Mouse (Mus musculus): Measurements from ENCODE around the gene Ak2. TPM values are rescaled to one million over a fixed set of nuclear protein-coding genes. Genes with fewer than 3 reads are reported as not detected.

Ak2 gene
- polyA plus RNA-seq, 1 experiment from 2014 or later, result 141 TPM

DNA sequence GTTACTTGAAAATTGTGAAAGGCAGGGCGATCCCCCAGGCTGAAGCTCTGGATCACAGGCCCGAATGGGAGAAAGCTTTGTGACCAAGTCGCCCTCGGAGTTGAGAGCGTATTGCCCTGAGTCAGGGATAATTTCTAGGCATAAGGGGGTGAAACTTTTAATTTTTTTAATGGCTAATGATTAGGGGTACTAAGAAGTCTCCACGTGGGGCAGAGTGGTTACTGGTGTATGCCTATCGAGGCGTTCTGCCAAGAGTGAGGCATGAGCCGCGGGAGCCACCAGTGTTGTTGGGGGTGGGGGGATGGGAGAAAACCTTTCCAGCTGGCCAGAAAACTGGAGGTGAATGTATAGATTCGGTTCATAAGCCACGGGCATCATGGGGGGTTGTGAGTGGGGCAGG is 1.9 kb downstream of the Ak2 start:
- H3K4me3 ChIP-seq (ENCODE audit: low read depth, low read length), result peak overlapping the region; percentile 81
- H3K4me1 ChIP-seq (ENCODE audit: control insufficient read depth, insufficient read depth, low read length), result peaks cover 10% of the 10 kb centered on the region
- ATAC-seq (ENCODE audit: low FRiP score) (no peak), DNase-seq (ENCODE audit: low spot score, missing footprints) (no peak)
- H3K27me3 ChIP-seq (ENCODE audit: control insufficient read depth, insufficient read depth, low read length), result no peaks in the 10 kb centered on the region
- H3K9me3 ChIP-seq (ENCODE audit: control insufficient read depth, low read length), result no peaks in the 10 kb centered on the region
- no peaks in the 10 kb centered on the region for H3K36me3 ChIP-seq (ENCODE audit: control insufficient read depth, insufficient read depth, low read length)
- peak overlapping the region; percentile 88 for H3K4me2 ChIP-seq
- H3K9ac ChIP-seq (ENCODE audit: low read length), result peak overlapping the region; percentile 83
- WGBS, result 3% methylated on average over 12 of the region's 12 CpGs
- H3K27ac ChIP-seq (ENCODE audit: low read depth, low read length), result no peak overlapping the region

DNA sequence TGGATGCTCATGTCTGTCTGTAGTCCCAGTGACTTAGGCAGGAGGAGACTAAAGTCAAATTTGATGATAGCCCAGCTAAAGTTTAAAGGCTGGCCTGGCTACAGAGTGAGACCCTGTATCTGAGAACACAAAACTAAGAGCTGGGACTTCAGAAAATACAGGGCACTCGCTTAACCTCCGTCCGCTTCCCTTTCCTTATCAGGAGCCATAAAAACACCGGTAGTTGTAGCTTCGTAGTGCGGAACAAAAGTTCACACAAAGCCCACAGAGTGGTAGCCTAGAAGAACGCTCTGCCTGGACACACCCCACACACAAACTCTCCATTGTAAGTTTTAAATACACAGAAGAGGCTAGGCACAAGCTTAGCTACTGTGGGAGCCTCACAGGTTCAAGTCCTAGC is 3.5 kb downstream of the Ak2 start:
- H3K4me3 ChIP-seq (ENCODE audit: low read depth, low read length), result no peak overlapping the region
- no peaks in the 10 kb centered on the region for H3K9me3 ChIP-seq (ENCODE audit: control insufficient read depth, low read length)
- DNase-seq (ENCODE audit: low spot score, missing footprints) (no peak), ATAC-seq (ENCODE audit: low FRiP score) (no peak)
- WGBS, result 93% methylated on average over 7 of the region's 7 CpGs
- H3K27me3 ChIP-seq (ENCODE audit: control insufficient read depth, insufficient read depth, low read length), result no peaks in the 10 kb centered on the region
- no peak overlapping the region for H3K9ac ChIP-seq (ENCODE audit: low read length)
- H3K36me3 ChIP-seq (ENCODE audit: control insufficient read depth, insufficient read depth, low read length), result peaks cover 3% of the 10 kb centered on the region
- H3K4me2 ChIP-seq, result no peak overlapping the region
- H3K27ac ChIP-seq (ENCODE audit: low read depth, low read length), result no peak overlapping the region
- H3K4me1 ChIP-seq (ENCODE audit: control insufficient read depth, insufficient read depth, low read length), result peaks cover 10% of the 10 kb centered on the region

DNA sequence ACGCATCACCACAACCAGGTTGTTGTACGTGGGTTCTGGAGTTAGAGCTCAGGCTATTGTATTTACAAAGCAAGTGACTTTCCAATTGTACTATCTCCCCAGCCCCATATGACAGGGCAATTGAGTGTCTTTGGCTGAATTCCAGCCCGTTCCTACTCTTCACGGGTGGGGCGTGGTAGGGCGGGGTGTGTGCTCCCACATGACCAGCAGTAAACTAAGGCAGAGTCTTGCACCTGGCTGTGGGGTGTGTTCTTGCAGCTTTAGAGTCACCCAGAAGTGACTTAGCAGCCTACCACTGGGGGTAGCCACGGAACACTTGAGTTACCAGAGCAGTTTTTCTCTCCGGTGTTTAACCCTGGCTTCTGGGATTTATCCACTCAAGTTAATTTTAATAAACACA is 5.5 kb downstream of the Ak2 start:
- Histone ChIP-seq H3K4me3 (ENCODE audit: low read depth, low read length) (no peak overlapping the region), H3K36me3 (ENCODE audit: control insufficient read depth, insufficient read depth, low read length) (peaks cover 9% of the 10 kb centered on the region), H3K9ac (ENCODE audit: low read length) (no peak overlapping the region), H3K4me2 (no peak overlapping the region), H3K9me3 (ENCODE audit: control insufficient read depth, low read length) (no peaks in the 10 kb centered on the region), H3K27ac (ENCODE audit: low read depth, low read length) (no peak overlapping the region), H3K4me1 (ENCODE audit: control insufficient read depth, insufficient read depth, low read length) (peaks cover 10% of the 10 kb centered on the region), H3K27me3 (ENCODE audit: control insufficient read depth, insufficient read depth, low read length) (no peaks in the 10 kb centered on the region)
- 89% methylated on average over 8 of the region's 8 CpGs for WGBS
- DNase-seq (ENCODE audit: low spot score, missing footprints) (no peak), ATAC-seq (ENCODE audit: low FRiP score) (no peak)

DNA sequence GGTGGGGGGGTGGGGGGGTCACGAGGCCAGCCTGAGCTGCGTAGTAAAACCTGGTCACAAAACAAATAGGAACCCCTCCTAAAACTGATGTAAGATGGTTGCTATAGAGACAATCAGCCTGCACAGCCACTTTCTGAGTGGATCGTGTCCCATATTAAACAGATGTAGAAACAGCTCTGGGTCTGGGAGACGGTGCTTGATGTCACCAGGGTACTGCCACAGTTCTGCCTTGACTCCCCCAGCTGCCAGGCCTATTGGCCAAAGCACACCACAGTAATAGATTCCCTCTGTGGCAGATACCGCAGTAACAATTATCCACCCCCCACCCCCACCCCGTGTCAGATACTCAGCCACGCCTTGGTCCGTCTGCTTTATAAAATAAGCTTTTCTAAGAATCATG is 6.6 kb downstream of the Ak2 start:
- no peaks in the 10 kb centered on the region for H3K9me3 ChIP-seq (ENCODE audit: control insufficient read depth, low read length)

DNA sequence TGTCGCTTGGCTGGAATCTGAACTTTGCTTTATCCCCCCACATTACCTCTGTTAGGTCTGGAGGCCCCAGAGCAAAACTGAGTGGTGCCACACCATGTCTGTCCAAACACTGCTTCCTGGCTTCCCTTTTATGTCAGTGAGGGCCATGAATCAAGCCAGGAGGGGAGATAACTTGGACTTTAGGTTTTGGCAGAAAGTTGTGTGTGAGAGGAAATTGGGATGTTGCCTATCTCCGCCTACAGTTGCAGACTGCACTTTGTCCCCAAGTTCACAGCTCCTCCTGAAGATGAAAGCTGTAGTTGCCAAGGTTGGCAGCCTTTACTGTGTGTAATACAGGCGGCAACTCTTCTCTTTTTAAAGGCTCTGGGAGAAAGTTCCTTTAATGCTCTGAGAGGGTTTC is 9.0 kb downstream of the Ak2 start:
- no peak overlapping the region for H3K4me2 ChIP-seq
- no peaks in the 10 kb centered on the region for H3K27me3 ChIP-seq (ENCODE audit: control insufficient read depth, insufficient read depth, low read length)
- H3K4me1 ChIP-seq (ENCODE audit: control insufficient read depth, insufficient read depth, low read length), result no peaks in the 10 kb centered on the region
- H3K36me3 ChIP-seq (ENCODE audit: control insufficient read depth, insufficient read depth, low read length), result peaks cover 13% of the 10 kb centered on the region
- H3K9me3 ChIP-seq (ENCODE audit: control insufficient read depth, low read length), result no peaks in the 10 kb centered on the region
- no peak overlapping the region for H3K4me3 ChIP-seq (ENCODE audit: low read depth, low read length)
- no peak for ATAC-seq (ENCODE audit: low FRiP score)
- WGBS, result 97% methylated on average over 3 of the region's 3 CpGs
- no peak overlapping the region for H3K9ac ChIP-seq (ENCODE audit: low read length)
- no peak overlapping the region for H3K27ac ChIP-seq (ENCODE audit: low read depth, low read length)
- DNase-seq (ENCODE audit: low spot score, missing footprints), result no peak

More for the DNA sequence above, 6.6 kb downstream of the Ak2 start:
- H3K27me3 ChIP-seq (ENCODE audit: control insufficient read depth, insufficient read depth, low read length), result no peaks in the 10 kb centered on the region
- ATAC-seq (ENCODE audit: low FRiP score), result no peak
- H3K9ac ChIP-seq (ENCODE audit: low read length), result no peak overlapping the region
- H3K4me2 ChIP-seq, result no peak overlapping the region
- H3K36me3 ChIP-seq (ENCODE audit: control insufficient read depth, insufficient read depth, low read length), result peaks cover 9% of the 10 kb centered on the region
- DNase-seq (ENCODE audit: low spot score, missing footprints), result no peak
- peaks cover 10% of the 10 kb centered on the region for H3K4me1 ChIP-seq (ENCODE audit: control insufficient read depth, insufficient read depth, low read length)
- WGBS, result 90% methylated on average over 8 of the region's 8 CpGs
- H3K4me3 ChIP-seq (ENCODE audit: low read depth, low read length), result no peak overlapping the region
- H3K27ac ChIP-seq (ENCODE audit: low read depth, low read length), result no peak overlapping the region

DNA sequence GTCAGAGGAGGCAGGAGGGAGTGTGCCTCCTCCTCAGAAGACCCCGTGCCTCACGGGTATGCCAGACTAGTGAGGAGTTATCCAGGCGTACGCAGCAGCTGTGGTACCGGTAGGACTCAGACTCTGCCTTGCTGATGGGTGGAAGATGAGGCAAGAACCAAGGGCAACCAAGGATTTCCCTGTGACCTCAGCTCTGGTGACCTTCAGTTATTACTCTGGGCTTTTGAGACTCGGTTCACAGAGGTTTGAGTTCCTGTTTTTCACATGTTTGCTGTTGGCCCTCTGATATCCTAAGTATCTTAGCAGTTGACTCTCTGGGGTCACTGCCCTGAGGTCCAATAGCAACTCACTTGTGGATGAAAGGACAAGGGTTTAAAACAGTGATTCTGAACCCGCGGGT is 12.0 kb downstream of the Ak2 start:
- H3K9ac ChIP-seq (ENCODE audit: low read length), result no peak overlapping the region

DNA sequence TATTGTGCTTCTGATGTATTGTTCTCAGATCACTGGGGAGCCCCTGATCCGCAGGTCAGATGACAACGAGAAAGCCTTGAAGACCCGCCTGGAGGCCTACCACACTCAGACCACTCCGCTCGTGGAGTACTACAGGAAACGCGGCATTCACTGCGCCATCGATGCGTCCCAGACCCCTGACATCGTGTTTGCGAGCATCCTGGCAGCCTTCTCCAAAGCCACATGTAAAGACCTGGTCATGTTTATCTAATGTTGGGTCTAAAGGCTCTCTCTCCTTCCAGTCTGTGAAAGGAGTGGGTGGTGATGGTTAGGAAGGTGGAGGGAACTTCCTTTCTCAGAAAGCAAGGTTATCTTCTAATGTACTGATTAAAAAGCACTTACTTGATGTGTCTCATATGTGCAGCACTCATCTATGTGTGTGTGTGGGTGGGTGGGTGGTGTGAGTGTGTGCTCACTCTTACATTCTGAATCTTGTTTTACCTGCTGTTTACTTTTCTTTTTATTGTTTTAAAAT is 16.3 kb downstream of the Ak2 start:
- DNase-seq (ENCODE audit: low spot score, missing footprints) (no peak), ATAC-seq (ENCODE audit: low FRiP score) (no peak)
- H3K27me3 ChIP-seq (ENCODE audit: control insufficient read depth, insufficient read depth, low read length), result no peaks in the 10 kb centered on the region
- H3K9ac ChIP-seq (ENCODE audit: low read length), result no peak overlapping the region
- 78% methylated on average over 12 of the region's 12 CpGs for WGBS
- no peaks in the 10 kb centered on the region for H3K9me3 ChIP-seq (ENCODE audit: control insufficient read depth, low read length)
- H3K36me3 ChIP-seq (ENCODE audit: control insufficient read depth, insufficient read depth, low read length), result peaks cover 10% of the 10 kb centered on the region
- no peak overlapping the region for H3K27ac ChIP-seq (ENCODE audit: low read depth, low read length)
- no peak overlapping the region for H3K4me2 ChIP-seq
- no peak overlapping the region for H3K4me3 ChIP-seq (ENCODE audit: low read depth, low read length)
- H3K4me1 ChIP-seq (ENCODE audit: control insufficient read depth, insufficient read depth, low read length), result no peaks in the 10 kb centered on the region; the same call in 1 of the 2 replicates

More for the DNA sequence above, 12.0 kb downstream of the Ak2 start:
- no peak for ATAC-seq (ENCODE audit: low FRiP score)
- Histone ChIP-seq H3K4me1 (ENCODE audit: control insufficient read depth, insufficient read depth, low read length) (no peaks in the 10 kb centered on the region), H3K36me3 (ENCODE audit: control insufficient read depth, insufficient read depth, low read length) (peaks cover 19% of the 10 kb centered on the region), H3K4me2 (no peak overlapping the region), H3K27ac (ENCODE audit: low read depth, low read length) (no peak overlapping the region), H3K9me3 (ENCODE audit: control insufficient read depth, low read length) (no peaks in the 10 kb centered on the region), H3K4me3 (ENCODE audit: low read depth, low read length) (no peak overlapping the region), H3K27me3 (ENCODE audit: control insufficient read depth, insufficient read depth, low read length) (no peaks in the 10 kb centered on the region)
- WGBS, result 91% methylated on average over 8 of the region's 8 CpGs
- no peak for DNase-seq (ENCODE audit: low spot score, missing footprints)

DNA sequence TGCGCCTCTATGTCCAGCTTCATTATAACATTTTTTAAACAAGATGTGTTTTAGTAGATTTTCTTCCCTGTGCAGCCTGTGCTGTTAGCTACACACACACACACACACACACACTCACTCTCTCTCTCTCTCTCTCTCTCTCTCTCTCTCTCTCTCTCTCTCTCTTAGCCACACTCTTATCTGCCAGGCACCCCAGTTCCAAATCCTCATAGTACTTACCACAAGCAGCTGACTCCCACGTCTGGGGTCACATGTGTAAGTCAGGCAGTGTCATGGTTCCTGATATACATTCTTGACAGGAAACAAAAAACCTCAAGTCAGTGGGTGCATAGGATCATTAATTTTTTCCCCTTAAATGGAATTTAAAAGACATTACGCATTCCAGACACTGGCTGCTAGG is 16.9 kb downstream of the Ak2 start:
- no peak overlapping the region for H3K9ac ChIP-seq (ENCODE audit: low read length)
- no peak overlapping the region for H3K4me3 ChIP-seq (ENCODE audit: low read depth, low read length)
- H3K27me3 ChIP-seq (ENCODE audit: control insufficient read depth, insufficient read depth, low read length), result no peaks in the 10 kb centered on the region
- ATAC-seq (ENCODE audit: low FRiP score), result no peak
- no peak overlapping the region for H3K27ac ChIP-seq (ENCODE audit: low read depth, low read length)
- no peaks in the 10 kb centered on the region; the same call in 1 of the 2 replicates for H3K4me1 ChIP-seq (ENCODE audit: control insufficient read depth, insufficient read depth, low read length)
- no peak for DNase-seq (ENCODE audit: low spot score, missing footprints)
- no peaks in the 10 kb centered on the region for H3K9me3 ChIP-seq (ENCODE audit: control insufficient read depth, low read length)
- WGBS, result 87% methylated on average over 3 of the region's 3 CpGs
- no peak overlapping the region for H3K4me2 ChIP-seq
- peaks cover 8% of the 10 kb centered on the region for H3K36me3 ChIP-seq (ENCODE audit: control insufficient read depth, insufficient read depth, low read length)

DNA sequence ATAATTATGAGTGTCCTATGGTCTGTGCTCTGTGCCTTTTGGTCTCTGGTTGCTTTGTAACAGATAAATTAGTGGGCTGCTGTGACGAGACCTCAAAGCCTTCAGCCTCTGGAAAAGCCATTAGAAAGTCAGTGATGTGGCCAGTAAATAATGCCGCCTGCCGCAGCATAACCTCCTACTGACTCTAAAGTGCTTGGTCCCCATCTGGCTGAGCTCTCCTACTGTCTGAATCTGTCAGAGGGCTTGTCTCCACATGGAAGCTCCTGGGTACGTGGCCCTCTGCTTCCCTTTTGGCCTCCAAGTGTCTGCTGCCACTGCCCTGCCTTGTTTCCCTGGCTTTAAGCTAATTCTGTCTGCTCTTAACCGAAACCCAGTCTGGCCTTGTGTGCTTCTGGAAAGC is 17.8 kb downstream of the Ak2 start:
- Histone ChIP-seq H3K27me3 (ENCODE audit: control insufficient read depth, insufficient read depth, low read length) (no peaks in the 10 kb centered on the region), H3K9me3 (ENCODE audit: control insufficient read depth, low read length) (no peaks in the 10 kb centered on the region), H3K36me3 (ENCODE audit: control insufficient read depth, insufficient read depth, low read length) (peaks cover 6% of the 10 kb centered on the region), H3K4me1 (ENCODE audit: control insufficient read depth, insufficient read depth, low read length) (no peaks in the 10 kb centered on the region; the same call in 1 of the 2 replicates), H3K4me2 (no peak overlapping the region), H3K27ac (ENCODE audit: low read depth, low read length) (no peak overlapping the region), H3K9ac (ENCODE audit: low read length) (no peak overlapping the region), H3K4me3 (ENCODE audit: low read depth, low read length) (no peak overlapping the region)
- WGBS, result 81% methylated on average over 5 of the region's 5 CpGs
- no peak for DNase-seq (ENCODE audit: low spot score, missing footprints)
- no peak for ATAC-seq (ENCODE audit: low FRiP score)
